Mouse (Mus musculus) intestine, embryonic 14.5 days (tissue): ENCODE data around the gene Adamtsl2. TPM values are rescaled to one million over a fixed set of nuclear protein-coding genes. Genes with fewer than 3 reads are reported as not detected.
A peak's percentile ranks its signal among the peaks of the same experiment; 100 is the strongest.

Source experiments
- ATAC-seq: fragments of 200-750 bp; cut with Nextera tagmentation; replicated peaks from 2 replicates; pipeline ENCODE4 v1.8.0; 2017; ENCODE audit warnings: low read depth, moderate number of reproducible peaks, moderate TSS enrichment, moderate library complexity; ENCODE audit not compliant: low FRiP score, low TSS enrichment
- DNase-seq: peaks from one replicate; pipeline ENCODE4 v3.0.0-alpha.2; 2018; ENCODE audit warnings: low spot score
- H3K27ac ChIP-seq: fragments of 300-500 bp; sonication (generic); 2 replicates; pipeline ENCODE4 v1.5.1; 2014; ENCODE audit warnings: low read depth, mild to moderate bottlenecking, control low read depth
- H3K27me3 ChIP-seq: fragments of 300-500 bp; sonication (generic); replicated peaks from 2 replicates; pipeline ENCODE4 v1.6.1; 2014; ENCODE audit warnings: low read length, control low read depth; ENCODE audit not compliant: control insufficient read depth, insufficient read depth
- H3K36me3 ChIP-seq: fragments of 300-500 bp; sonication (generic); 2 replicates; pipeline ENCODE4 v1.6.1; 2014; ENCODE audit warnings: low read length, control low read depth; ENCODE audit not compliant: control insufficient read depth, insufficient read depth
- H3K4me1 ChIP-seq: fragments of 300-500 bp; sonication (generic); replicated peaks from 2 replicates; pipeline ENCODE4 v1.6.1; 2014; ENCODE audit warnings: low read length, control low read depth, mixed read lengths; ENCODE audit not compliant: control insufficient read depth, insufficient read depth
- H3K4me2 ChIP-seq: fragments of 300-500 bp; sonication (generic); 2 replicates; pipeline ENCODE4 v1.6.1; 2014; ENCODE audit warnings: low read length
- H3K4me3 ChIP-seq: fragments of 300-500 bp; sonication (generic); 2 replicates; pipeline ENCODE4 v1.5.1; 2014; ENCODE audit warnings: low read depth, low read length, control low read depth, mixed read lengths
- H3K9ac ChIP-seq: fragments of 300-500 bp; sonication (generic); 2 replicates; pipeline ENCODE4 v1.6.1; 2014; ENCODE audit warnings: mild to moderate bottlenecking, low read length
- H3K9me3 ChIP-seq: fragments of 300-500 bp; sonication (generic); 2 replicates; pipeline ENCODE4 v1.6.1; 2016; ENCODE audit warnings: low read length, control low read depth; ENCODE audit not compliant: control insufficient read depth
- WGBS: fragments of 180-500 bp; shearing (Covaris S2); extraction: QIAGEN DNeasy Blood & Tissue Kit; methylation state at CpG from one replicate; pipeline ENCODE4 v1.1.7; 2014; 5-methylcytosine and 5-hydroxymethylcytosine counted together
- polyA plus RNA-seq: library from polyadenylated mRNA; unstranded; fragments of >200 nt; fragmentation: Nextera tagmentation; extraction: Ambion mirVana; gene quantifications from 2 replicates; pipeline ENCODE4 v1.2.1, GENCODE M21; 2014

Gene Adamtsl2
- polyA plus RNA-seq, 1 experiment from 2014 or later, result 2.0 TPM

DNA sequence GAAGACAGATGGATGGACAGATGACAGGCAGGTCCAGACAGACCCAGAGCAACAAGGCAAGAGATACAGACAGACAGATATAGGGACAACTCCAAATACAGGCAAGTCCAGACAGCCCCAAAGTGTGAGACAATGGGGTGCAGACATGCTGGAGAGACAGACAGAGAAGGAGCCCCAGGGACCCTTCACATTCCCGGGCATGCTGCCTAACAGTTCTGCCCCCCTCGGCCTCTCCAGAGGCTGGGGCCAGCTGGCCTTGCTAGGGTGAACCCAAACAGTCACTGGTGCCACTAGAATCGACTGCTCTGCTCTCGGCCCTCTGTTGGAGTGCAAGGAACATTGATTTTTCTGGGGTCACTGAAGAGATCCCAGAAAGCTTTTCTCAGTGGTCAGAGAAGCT, 39.3 kb downstream of the Adamtsl2 start:
- Histone ChIP-seq H3K27me3 (no peaks in the 10 kb centered on the region), H3K36me3 (no peaks in the 10 kb centered on the region), H3K4me2 (no peak overlapping the region), H3K9ac (no peak overlapping the region), H3K4me3 (no peak overlapping the region), H3K27ac (no peak overlapping the region), H3K4me1 (peaks cover 10% of the 10 kb centered on the region; the same call in 1 of the 2 replicates), H3K9me3 (no peaks in the 10 kb centered on the region)
- ATAC-seq (no peak), DNase-seq (no peak)
- 54% methylated on average over 4 of the region's 4 CpGs for WGBS

DNA sequence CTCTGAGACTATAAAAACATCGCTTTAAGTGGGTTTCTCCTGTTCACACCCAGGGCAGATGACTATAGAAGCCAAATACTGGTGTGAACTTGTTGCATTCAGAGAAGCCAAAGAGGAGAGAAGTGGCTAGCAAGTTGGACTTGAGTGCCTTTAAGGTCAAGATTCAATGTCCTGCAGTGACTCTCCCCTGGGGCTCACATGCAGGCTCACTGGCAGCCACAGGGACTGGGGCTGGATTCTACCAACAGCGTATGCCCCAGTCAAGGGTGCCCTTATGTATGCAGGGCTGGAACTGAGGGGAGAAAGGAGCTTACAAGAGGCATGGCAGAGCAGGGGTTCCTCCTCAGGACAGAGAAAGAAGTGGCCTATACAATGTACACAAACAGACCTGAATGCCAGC, 40.6 kb downstream of the Adamtsl2 start:
- no peaks in the 10 kb centered on the region for H3K9me3 ChIP-seq
- 81% methylated on average over 2 of the region's 2 CpGs for WGBS

DNA sequence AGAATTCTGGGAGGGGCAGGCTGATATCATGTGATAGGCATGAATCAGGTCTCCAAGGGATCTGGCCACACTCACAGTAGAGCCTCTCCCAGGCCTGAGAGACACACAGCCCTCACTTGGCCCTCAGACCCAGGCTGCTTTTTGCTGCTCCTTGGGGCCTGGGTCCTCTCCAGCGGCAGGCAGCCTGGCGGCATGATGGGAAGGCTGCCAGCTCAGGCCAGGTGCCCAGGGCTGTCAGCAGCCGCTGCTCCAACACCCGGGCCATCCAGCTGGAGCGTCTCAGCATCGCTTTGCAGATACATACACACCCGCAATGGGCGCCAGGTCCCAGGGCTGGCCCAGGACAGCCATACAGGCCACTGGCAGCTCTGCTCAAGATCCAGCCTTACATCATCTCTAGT, 41.1 kb downstream of the Adamtsl2 start:
- ATAC-seq, result no peak
- no peak overlapping the region for H3K9ac ChIP-seq
- DNase-seq, result no peak
- 47% methylated on average over 8 of the region's 8 CpGs for WGBS
- H3K36me3 ChIP-seq, result no peaks in the 10 kb centered on the region
- peaks cover 10% of the 10 kb centered on the region; the same call in 1 of the 2 replicates for H3K4me1 ChIP-seq
- no peak overlapping the region for H3K27ac ChIP-seq
- H3K4me3 ChIP-seq, result no peak overlapping the region
- H3K27me3 ChIP-seq, result no peaks in the 10 kb centered on the region
- H3K9me3 ChIP-seq, result no peaks in the 10 kb centered on the region
- H3K4me2 ChIP-seq, result no peak overlapping the region

More for the DNA sequence above, 40.6 kb downstream of the Adamtsl2 start:
- H3K27me3 ChIP-seq, result no peaks in the 10 kb centered on the region
- peaks cover 10% of the 10 kb centered on the region; the same call in 1 of the 2 replicates for H3K4me1 ChIP-seq
- H3K4me3 ChIP-seq, result no peak overlapping the region
- H3K36me3 ChIP-seq, result no peaks in the 10 kb centered on the region
- no peak overlapping the region for H3K27ac ChIP-seq
- no peak overlapping the region for H3K4me2 ChIP-seq
- DNase-seq, result no peak
- no peak for ATAC-seq
- no peak overlapping the region for H3K9ac ChIP-seq

DNA sequence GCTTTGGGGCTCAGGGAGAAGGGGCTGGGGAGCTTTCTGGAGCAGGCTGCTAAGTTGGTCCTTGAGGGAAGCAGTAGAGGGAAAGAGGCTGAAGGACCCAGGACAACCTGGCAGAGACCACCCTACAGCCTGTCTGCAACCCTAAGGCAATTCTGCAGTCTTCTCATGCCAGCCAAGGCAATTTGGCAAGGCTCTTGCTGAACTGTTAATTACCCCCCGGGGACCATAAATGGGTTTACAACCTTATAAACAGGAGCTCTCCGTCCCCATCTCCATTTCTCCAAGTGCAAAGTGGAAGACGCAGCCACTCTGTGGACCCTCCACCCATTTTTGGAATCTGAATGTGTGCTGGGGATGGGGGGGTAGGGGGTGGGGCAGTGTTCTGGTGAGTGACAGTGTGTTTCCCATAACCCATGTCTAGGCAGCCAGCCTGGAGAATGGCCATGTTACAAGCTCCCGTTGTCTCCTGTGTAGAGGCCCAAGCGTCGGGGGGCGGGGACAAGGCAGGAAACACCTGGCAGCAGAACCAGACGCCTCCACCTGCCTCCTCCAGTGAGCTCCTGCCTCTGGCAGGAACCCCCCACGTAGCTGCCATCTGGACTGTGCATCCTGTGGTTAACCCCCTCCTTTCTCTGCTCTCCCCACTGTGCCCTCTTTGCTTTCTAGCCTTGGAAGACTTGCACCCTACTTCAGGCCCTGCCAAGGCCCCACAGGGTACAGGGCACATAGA, 42.6 kb downstream of the Adamtsl2 start:
- ATAC-seq (no peak), DNase-seq (no peak)
- 16% methylated on average over 8 of the region's 9 CpGs for WGBS
- H3K27me3 ChIP-seq, result no peaks in the 10 kb centered on the region
- no peaks in the 10 kb centered on the region for H3K36me3 ChIP-seq
- H3K4me1 ChIP-seq, result peaks cover 10% of the 10 kb centered on the region; the same call in 1 of the 2 replicates
- no peak overlapping the region for H3K9ac ChIP-seq
- no peak overlapping the region for H3K27ac ChIP-seq
- H3K4me2 ChIP-seq, result no peak overlapping the region
- H3K9me3 ChIP-seq, result no peaks in the 10 kb centered on the region
- no peak overlapping the region for H3K4me3 ChIP-seq

DNA sequence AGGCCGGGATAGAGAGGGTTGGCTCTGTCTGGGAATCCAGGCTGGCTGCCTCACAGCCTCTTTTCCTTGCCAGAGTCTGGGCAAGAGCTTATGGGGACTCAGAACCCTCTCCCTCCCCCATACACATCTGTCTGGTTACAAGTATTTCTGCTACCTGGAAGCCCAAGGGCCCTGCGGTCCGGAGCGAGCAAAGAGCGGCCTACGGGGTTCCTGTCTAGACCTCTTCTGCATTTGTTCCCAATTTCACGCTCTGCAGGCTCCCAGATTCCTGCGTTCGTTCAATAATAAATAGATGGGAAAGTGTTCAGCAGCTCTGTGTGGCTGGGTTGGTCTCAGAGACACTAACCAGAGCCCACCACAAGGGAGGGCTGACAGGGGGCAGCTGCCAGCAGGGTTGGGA, 43.4 kb downstream of the Adamtsl2 start:
- Histone ChIP-seq H3K4me3 (no peak overlapping the region), H3K27me3 (no peaks in the 10 kb centered on the region), H3K4me2 (no peak overlapping the region), H3K4me1 (peaks cover 10% of the 10 kb centered on the region; the same call in 1 of the 2 replicates), H3K9me3 (no peaks in the 10 kb centered on the region), H3K27ac (no peak overlapping the region), H3K36me3 (no peaks in the 10 kb centered on the region), H3K9ac (no peak overlapping the region)
- 40% methylated on average over 9 of the region's 9 CpGs for WGBS
- no peak for DNase-seq
- no peak for ATAC-seq

DNA sequence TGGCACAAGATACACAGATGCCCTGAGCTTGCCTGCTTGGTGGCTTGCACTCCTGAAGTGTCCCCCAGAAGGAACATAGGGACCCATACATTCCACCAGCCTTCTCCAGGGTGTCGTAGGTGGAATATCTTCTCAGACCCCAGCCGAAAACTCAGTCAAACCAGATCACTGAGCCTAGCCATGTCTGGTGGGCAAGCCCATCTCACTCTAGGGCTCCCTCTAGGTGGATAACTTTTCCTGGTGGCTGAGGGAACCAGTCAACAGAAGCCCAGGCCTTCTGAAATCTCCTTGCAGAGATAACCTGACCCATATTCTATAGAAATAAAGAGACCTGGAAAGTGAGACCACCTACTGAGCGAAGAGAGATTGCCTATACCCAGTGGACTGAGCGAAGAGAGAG, 43.9 kb downstream of the Adamtsl2 start:
- ATAC-seq (no peak), DNase-seq (no peak)
- Histone ChIP-seq H3K27ac (no peak overlapping the region), H3K4me3 (no peak overlapping the region), H3K36me3 (no peaks in the 10 kb centered on the region), H3K27me3 (no peaks in the 10 kb centered on the region), H3K4me1 (peaks cover 10% of the 10 kb centered on the region; the same call in 1 of the 2 replicates), H3K9me3 (no peaks in the 10 kb centered on the region), H3K4me2 (no peak overlapping the region), H3K9ac (no peak overlapping the region)
- 88% methylated on average over 4 of the region's 4 CpGs for WGBS

DNA sequence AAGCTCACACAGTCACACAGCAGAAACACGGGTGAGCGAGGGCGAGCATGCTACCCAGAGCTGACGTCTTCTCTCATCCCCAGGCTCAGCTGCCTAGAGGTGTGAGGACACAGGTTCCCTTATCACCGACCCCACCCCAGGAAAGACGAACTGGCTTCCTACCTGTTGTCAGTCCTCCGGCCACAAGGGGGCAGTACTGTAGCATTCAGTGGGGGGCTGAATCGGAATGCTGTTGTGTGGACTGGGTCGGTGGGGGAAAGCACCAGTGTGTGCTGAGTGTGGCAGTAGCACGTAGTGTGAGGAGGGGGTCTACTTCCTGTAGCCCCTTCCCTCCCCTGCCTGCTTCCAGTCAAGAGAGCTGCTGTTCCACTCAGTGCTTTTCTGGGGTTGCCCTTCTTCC, 46.8 kb downstream of the Adamtsl2 start:
- Histone ChIP-seq H3K27ac (no peak overlapping the region), H3K9me3 (no peaks in the 10 kb centered on the region), H3K4me3 (no peak overlapping the region), H3K36me3 (no peaks in the 10 kb centered on the region), H3K4me1 (0 out of 2 replicates have a peak, but pooled peaks cover 8% of the 10 kb centered on the region), H3K27me3 (no peaks in the 10 kb centered on the region), H3K9ac (no peak overlapping the region), H3K4me2 (no peak overlapping the region)
- 32% methylated on average over 10 of the region's 10 CpGs for WGBS
- DNase-seq (peak; percentile 72), ATAC-seq (no peak)

DNA sequence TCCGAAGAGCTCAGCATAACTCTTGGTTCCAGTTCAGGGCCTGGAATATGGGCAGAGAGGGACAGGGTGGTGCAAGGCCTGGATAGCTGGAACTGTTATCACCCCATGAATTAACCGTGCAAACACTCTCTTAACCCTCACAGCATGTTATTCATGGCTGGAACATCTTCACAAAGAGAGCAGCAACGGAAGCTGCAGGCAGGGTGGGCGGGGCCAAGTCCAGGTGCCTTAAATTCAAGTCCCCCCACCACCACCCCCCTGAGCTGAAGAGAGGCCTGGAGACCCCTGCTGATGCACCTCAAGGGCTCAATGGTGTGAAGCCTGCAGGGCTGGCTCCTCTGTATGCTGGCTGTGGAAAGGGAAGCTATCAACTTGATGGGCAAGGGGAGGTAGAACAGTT, 47.3 kb downstream of the Adamtsl2 start:
- H3K9me3 ChIP-seq, result no peaks in the 10 kb centered on the region
- H3K4me3 ChIP-seq, result no peak overlapping the region
- ATAC-seq, result no peak
- DNase-seq, result no peak
- no peaks in the 10 kb centered on the region for H3K27me3 ChIP-seq
- H3K27ac ChIP-seq, result no peak overlapping the region
- H3K9ac ChIP-seq, result no peak overlapping the region
- 49% methylated on average over 4 of the region's 4 CpGs for WGBS
- H3K4me2 ChIP-seq, result no peak overlapping the region
- no peaks in the 10 kb centered on the region for H3K36me3 ChIP-seq
- 0 out of 2 replicates have a peak, but pooled peaks cover 5% of the 10 kb centered on the region for H3K4me1 ChIP-seq

DNA sequence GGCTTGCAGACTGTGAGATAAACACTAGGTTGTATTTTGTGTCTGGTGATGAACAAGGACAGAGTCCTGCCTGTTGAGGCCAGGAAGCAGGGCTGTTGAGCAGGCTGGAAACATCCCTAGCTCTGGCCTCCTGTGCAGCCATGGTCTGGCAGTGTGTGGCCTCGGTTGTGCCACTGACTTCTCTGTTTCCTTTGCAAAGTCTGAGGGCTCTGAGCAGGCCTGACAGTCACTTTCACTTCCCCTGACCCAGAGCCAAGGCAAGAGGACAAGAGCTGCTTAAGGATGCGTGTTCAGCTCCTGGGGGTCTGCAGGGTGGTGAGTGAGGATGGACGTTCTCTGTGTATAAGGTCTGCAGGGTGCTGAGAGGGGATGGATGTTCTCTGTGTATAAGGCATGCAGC, 49.8 kb downstream of the Adamtsl2 start:
- no peak for ATAC-seq
- H3K4me1 ChIP-seq, result no peaks in the 10 kb centered on the region
- no peak overlapping the region for H3K4me2 ChIP-seq
- no peak overlapping the region for H3K9ac ChIP-seq
- no peak for DNase-seq
- no peaks in the 10 kb centered on the region for H3K36me3 ChIP-seq
- WGBS, result 65% methylated on average over 3 of the region's 3 CpGs
- no peak overlapping the region for H3K4me3 ChIP-seq
- no peaks in the 10 kb centered on the region for H3K9me3 ChIP-seq
- no peak overlapping the region for H3K27ac ChIP-seq
- H3K27me3 ChIP-seq, result no peaks in the 10 kb centered on the region
